Mouse (Mus musculus) testis, adult 2 months (tissue): Measurements from ENCODE around the gene Bckdha. TPM values are rescaled to one million over a fixed set of nuclear protein-coding genes. Genes with fewer than 3 reads are reported as not detected.

Experiments
- H3K27ac ChIP-seq: fragments of 200-500 bp; 2 replicates; pipeline ENCODE4 v1.5.1; 2012; ENCODE audit warnings: low read depth, low read length; ENCODE audit not compliant: control insufficient read depth, insufficient read depth
- H3K27me3 ChIP-seq: fragments of 200-500 bp; 2 replicates; pipeline ENCODE4 v1.6.1; 2012; ENCODE audit warnings: mild to moderate bottlenecking, low read length, moderate library complexity; ENCODE audit not compliant: control insufficient read depth, insufficient read depth
- H3K36me3 ChIP-seq: fragments of 200-500 bp; 2 replicates; pipeline ENCODE4 v1.6.1; 2012; ENCODE audit warnings: mild to moderate bottlenecking, low read length; ENCODE audit not compliant: control insufficient read depth, insufficient read depth
- H3K4me1 ChIP-seq: fragments of 200-500 bp; 2 replicates; pipeline ENCODE4 v1.6.1; 2012; ENCODE audit warnings: low read length; ENCODE audit not compliant: control insufficient read depth, insufficient read depth
- H3K4me3 ChIP-seq: fragments of 200-500 bp; 2 replicates; pipeline ENCODE4 v1.5.1; 2012; ENCODE audit warnings: low read depth, mild to moderate bottlenecking, low read length, moderate library complexity, mixed read lengths; ENCODE audit not compliant: control insufficient read depth
- CTCF ChIP-seq: fragments of 200-500 bp; IDR thresholded peaks from 2 replicates; pipeline ENCODE4 v1.5.1; 2012; ENCODE audit warnings: low read depth, mild to moderate bottlenecking, inconsistent platforms, low read length, moderate library complexity; ENCODE audit not compliant: control insufficient read depth, insufficient read depth, insufficient replicate concordance
- POLR2A ChIP-seq: fragments of 200-500 bp; IDR thresholded peaks from 2 replicates; pipeline ENCODE4 v1.6.1; 2012; ENCODE audit warnings: low read depth, mild to moderate bottlenecking, inconsistent platforms, low read length, moderate library complexity; ENCODE audit not compliant: control insufficient read depth
- polyA plus RNA-seq: library from polyadenylated mRNA; depleted of rRNA; stranded (reverse); fragments of >200 nt; gene quantifications from 2 replicates; pipeline ENCODE4 v1.2.3, GENCODE M21; 2012

Bckdha gene
- polyA plus RNA-seq, 1 experiment = 69.0 TPM

GRCm38 (mm10) chr7:25655601-25656428 lies 3.0 kb downstream of the Bckdha start:
- Histone ChIP-seq H3K4me1 (peaks cover 5% of the 10 kb centered on the region), H3K27me3 (no peaks in the 10 kb centered on the region), H3K27ac (no peak overlapping the region), H3K36me3 (no peaks in the 10 kb centered on the region), H3K4me3 (no peak overlapping the region)
- TF ChIP-seq CTCF (no peak), POLR2A (no peak)

GRCm38 (mm10) chr7:25652244-25652759 lies 6.5 kb downstream of the Bckdha start:
- Histone ChIP-seq H3K27ac (no peak overlapping the region), H3K36me3 (no peaks in the 10 kb centered on the region), H3K27me3 (no peaks in the 10 kb centered on the region), H3K4me3 (no peak overlapping the region), H3K4me1 (peaks cover 2% of the 10 kb centered on the region)
- TF ChIP-seq CTCF = no peak
- TF ChIP-seq POLR2A = no peak

- TF ChIP-seq CTCF (no peak), POLR2A (no peak)
- Histone ChIP-seq H3K27me3 (no peaks in the 10 kb centered on the region), H3K27ac (no peak overlapping the region), H3K4me3 (no peak overlapping the region), H3K36me3 (no peaks in the 10 kb centered on the region), H3K4me1 (no peaks in the 10 kb centered on the region; the same call in 1 of the 2 replicates)
Measured at GRCm38 (mm10) chr7:25651281-25651680, 7.5 kb downstream of the Bckdha start.

- Histone ChIP-seq H3K4me1 (no peaks in the 10 kb centered on the region; the same call in 1 of the 2 replicates), H3K27ac (no peak overlapping the region), H3K4me3 (no peak overlapping the region), H3K36me3 (no peaks in the 10 kb centered on the region), H3K27me3 (no peaks in the 10 kb centered on the region)
- no peak for TF ChIP-seq POLR2A
- no peak for TF ChIP-seq CTCF
Measured at GRCm38 (mm10) chr7:25649839-25650238, 8.9 kb downstream of the Bckdha start.

- TF ChIP-seq CTCF (no peak; the same call in 1 of the 2 replicates), POLR2A (no peak)
Measured at GRCm38 (mm10) chr7:25647574-25648123, 11.1 kb downstream of the Bckdha start.

GRCm38 (mm10) chr7:25645074-25645473 lies 13.7 kb downstream of the Bckdha start:
- Histone ChIP-seq H3K4me3 (no peak overlapping the region), H3K27me3 (no peaks in the 10 kb centered on the region)
- TF ChIP-seq POLR2A (no peak), CTCF (no peak)

More at GRCm38 (mm10) chr7:25647574-25648123, 11.1 kb downstream of the Bckdha start:
- H3K4me3 ChIP-seq = no peak overlapping the region
- H3K36me3 ChIP-seq = no peaks in the 10 kb centered on the region
- no peaks in the 10 kb centered on the region for H3K27me3 ChIP-seq
- no peaks in the 10 kb centered on the region; the same call in 1 of the 2 replicates for H3K4me1 ChIP-seq
- no peak overlapping the region for H3K27ac ChIP-seq

GRCm38 (mm10) chr7:25644631-25645030 lies 14.2 kb downstream of the Bckdha start:
- no peaks in the 10 kb centered on the region for H3K27me3 ChIP-seq
- H3K27ac ChIP-seq = no peak overlapping the region
- no peaks in the 10 kb centered on the region; the same call in 1 of the 2 replicates for H3K4me1 ChIP-seq
- no peaks in the 10 kb centered on the region for H3K36me3 ChIP-seq
- no peak overlapping the region for H3K4me3 ChIP-seq
- TF ChIP-seq POLR2A (no peak), CTCF (no peak)

More at GRCm38 (mm10) chr7:25645074-25645473, 13.7 kb downstream of the Bckdha start:
- Histone ChIP-seq H3K27ac (no peak overlapping the region), H3K36me3 (no peaks in the 10 kb centered on the region), H3K4me1 (no peaks in the 10 kb centered on the region; the same call in 1 of the 2 replicates)
